Mouse (Mus musculus) thymus, adult 2 months (tissue): Measurements from ENCODE around the gene Fcrl6.

Experiments
- CTCF ChIP-seq: fragments of 200-500 bp; IDR thresholded peaks from 2 replicates; pipeline ENCODE4 v1.5.1; 2012; ENCODE audit warnings: mild to moderate bottlenecking, control low read depth, low read length, moderate library complexity, borderline replicate concordance; ENCODE audit not compliant: control insufficient read depth, poor library complexity, insufficient read depth; ENCODE audit errors: extremely low read depth
- POLR2A ChIP-seq: fragments of 200-500 bp; IDR thresholded peaks from 2 replicates; pipeline ENCODE4 v1.6.1; 2012; ENCODE audit warnings: mild to moderate bottlenecking, low read length, control low read depth, moderate library complexity; ENCODE audit not compliant: control insufficient read depth, poor library complexity, insufficient read depth; ENCODE audit errors: extremely low read depth

DNA sequence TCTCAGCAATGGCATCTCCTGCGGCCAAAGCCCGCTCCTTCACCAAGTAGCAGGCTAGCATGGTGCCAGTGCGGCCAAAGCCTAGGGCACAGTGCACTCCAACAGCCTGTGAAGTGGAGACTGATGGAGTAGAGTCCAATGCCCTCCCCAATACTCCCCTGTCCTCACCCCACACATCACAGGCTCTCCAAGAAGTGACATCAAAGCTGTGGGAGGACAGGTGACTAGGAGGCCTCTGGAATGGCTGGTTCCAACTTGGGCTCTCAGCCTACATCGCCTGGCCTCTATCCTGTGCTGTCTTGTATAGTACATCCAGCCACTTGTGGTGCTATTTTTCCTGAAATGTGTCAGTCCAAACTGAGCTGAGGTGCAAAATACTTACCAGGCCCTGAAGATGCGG lies 29.4 kb upstream of the Fcrl6 start:
- TF ChIP-seq POLR2A, result no peak
- TF ChIP-seq CTCF, result no peak
